Mouse (Mus musculus) ES-Bruce4 (cell line): ENCODE data around the gene Man2b2.

Source experiments
- CTCF ChIP-seq: IDR thresholded peaks from one replicate; pipeline ENCODE4 v1.8.1; 2011; ENCODE audit warnings: low read depth, low read length
- EP300 ChIP-seq: IDR thresholded peaks from 2 replicates; pipeline ENCODE4 v1.6.1; 2011; ENCODE audit warnings: low read depth, low read length; ENCODE audit not compliant: insufficient read depth
- POLR2A ChIP-seq: IDR thresholded peaks from one replicate; pipeline ENCODE4 v1.8.1; 2011; ENCODE audit warnings: low read length; ENCODE audit not compliant: insufficient read depth

- no peak for TF ChIP-seq POLR2A
- no peak for TF ChIP-seq CTCF
- no peak for TF ChIP-seq EP300
Measured at GRCm38 (mm10) chr5:36840092-36840491, 9.6 kb upstream of the Man2b2 start.
